Mouse (Mus musculus): ENCODE data around the gene Arl13a. TPM values are rescaled to one million over a fixed set of nuclear protein-coding genes. Genes with fewer than 3 reads are reported as not detected.

Gene Arl13a
- total RNA-seq, 2 experiments from 2014 or later: not detected

Other genes with a start within 250 kb of the Arl13a start
- 1 to 10 TPM in 1 of 2 experiments, under 1 TPM in 1; 0.88 to 1.0 TPM for gene Sytl4, start 205.7 kb upstream of the Arl13a start, total RNA-seq (2021)
- gene Cstf2, start 128.3 kb upstream of the Arl13a start, total RNA-seq (2021): 100 to 1,000 TPM; 113 to 130 TPM
- under 1 TPM; 0.50 to 0.65 TPM for gene Xkrx, start 25.4 kb upstream of the Arl13a start, total RNA-seq (2021)
- gene Nox1, start 34.5 kb downstream of the Arl13a start, total RNA-seq (2021): not detected
- gene Trmt2b, start 89.5 kb downstream of the Arl13a start, total RNA-seq (2021): 1 to 10 TPM; 5.9 to 6.8 TPM
- 10 to 100 TPM; 63.0 to 63.8 TPM for gene Tmem35a, start 107.7 kb downstream of the Arl13a start, total RNA-seq (2021)
- 1 to 10 TPM; 1.6 to 2.1 TPM for gene Cenpi, start 120.6 kb downstream of the Arl13a start, total RNA-seq (2021)
- gene Drp2, start 217.1 kb downstream of the Arl13a start, total RNA-seq (2021): 10 to 100 TPM; 40.8 to 47.7 TPM

All from layer of hippocampus, postnatal 14 days (tissue).